Mouse (Mus musculus) liver, embryonic 14.5 days (tissue): ENCODE measurements around the gene Dtx4. TPM values are rescaled to one million over a fixed set of nuclear protein-coding genes. Genes with fewer than 3 reads are reported as not detected.

Experiments used
- ATAC-seq: fragments of 200-750 bp; cut with Nextera tagmentation; 2 replicates; pipeline ENCODE4 v1.8.0; 2017; ENCODE audit warnings: moderate number of reproducible peaks, mild to moderate bottlenecking, moderate library complexity; ENCODE audit not compliant: insufficient read depth
- DNase-seq, 3 experiments: peaks; one replicate each; pipeline ENCODE4 v3.0.0-alpha.2; 2012 to 2013; ENCODE audit warnings: low read depth in 3 of 3, low spot score in 3 of 3
- H3K27ac ChIP-seq: fragments of 300-500 bp; sonication (generic); 2 replicates; pipeline ENCODE4 v1.5.1; 2014; ENCODE audit warnings: moderate library complexity, mild to moderate bottlenecking, control low read depth, inconsistent platforms
- H3K27me3 ChIP-seq: fragments of 300-500 bp; sonication (generic); 2 replicates; pipeline ENCODE4 v1.6.1; 2014; ENCODE audit warnings: mild to moderate bottlenecking, low read length, moderate library complexity; ENCODE audit not compliant: control insufficient read depth, insufficient read depth
- H3K36me3 ChIP-seq: fragments of 300-500 bp; sonication (generic); replicated peaks from 2 replicates; pipeline ENCODE4 v1.6.1; 2014; ENCODE audit warnings: low read depth; ENCODE audit not compliant: control insufficient read depth, insufficient read depth
- H3K4me1 ChIP-seq, 2 experiments: fragments of 200-500 bp in 1 of 2; fragments of 300-500 bp in 1 of 2; sonication (generic) in 1 of 2; replicated peaks; 2 replicates each; pipeline ENCODE4 v1.6.1; 2012 to 2014; ENCODE audit warnings: antibody characterized with exemption in 1 of 2, inconsistent platforms in 1 of 2, low read length in 1 of 2; ENCODE audit not compliant: control insufficient read depth in 2 of 2, insufficient read depth in 2 of 2
- H3K4me2 ChIP-seq: fragments of 300-500 bp; sonication (generic); 2 replicates; pipeline ENCODE4 v1.6.1; 2014; ENCODE audit warnings: low read depth, mild to moderate bottlenecking, control low read depth, moderate library complexity
- H3K4me3 ChIP-seq, 2 experiments: fragments of 200-500 bp in 1 of 2; fragments of 300-500 bp in 1 of 2; sonication (generic) in 1 of 2; 2 replicates each; pipeline ENCODE4 v1.5.1; 2012 to 2014; ENCODE audit warnings: low read depth in 2 of 2, low read length in 2 of 2, mild to moderate bottlenecking in 2 of 2, control low read depth in 1 of 2, inconsistent platforms in 1 of 2, moderate library complexity in 1 of 2; ENCODE audit not compliant: insufficient read depth in 1 of 2
- H3K9ac ChIP-seq: fragments of 300-500 bp; sonication (generic); replicated peaks from 2 replicates; pipeline ENCODE4 v1.6.1; 2014; ENCODE audit warnings: mild to moderate bottlenecking, control low read depth, moderate library complexity
- H3K9me3 ChIP-seq: fragments of 300-500 bp; sonication (generic); 2 replicates; pipeline ENCODE4 v1.6.1; 2016; ENCODE audit warnings: low read length, mixed read lengths; ENCODE audit not compliant: control insufficient read depth
- CTCF ChIP-seq: IDR thresholded peaks from 2 replicates; pipeline ENCODE4 v1.5.1; 2016; ENCODE audit warnings: antibody characterized with exemption, low read depth, control low read depth
- EP300 ChIP-seq: IDR thresholded peaks from 2 replicates; pipeline ENCODE4 v1.6.1; 2016; ENCODE audit warnings: antibody characterized with exemption, low read depth
- WGBS: fragments of 180-500 bp; shearing (Covaris S2); extraction: QIAGEN DNeasy Blood & Tissue Kit; methylation state at CpG from one replicate; pipeline ENCODE4 v1.1.7; 2014; ENCODE audit not compliant: insufficient replicate concordance; 5-methylcytosine and 5-hydroxymethylcytosine counted together
- polyA plus RNA-seq, 2 experiments: library from polyadenylated mRNA; depleted of rRNA in 1 of 2; stranded (reverse) in 1 of 2; unstranded in 1 of 2; fragments of >200 nt; fragmentation: Nextera tagmentation in 1 of 2; extraction: Ambion mirVana in 1 of 2; gene quantifications; 2 replicates each; pipeline versions ENCODE4 v1.2.1 to v1.2.3; 2012 to 2014

Gene Dtx4
- polyA plus RNA-seq, 2 experiments: 1.5 to 1.6 TPM

- H3K4me2 ChIP-seq: no peak overlapping the region
- no peaks in the 10 kb centered on the region for H3K36me3 ChIP-seq
- no peaks in the 10 kb centered on the region for H3K27me3 ChIP-seq
- DNase-seq (no peak), ATAC-seq (no peak)
- H3K4me1 ChIP-seq: no peaks in the 10 kb centered on the region
- H3K27ac ChIP-seq: no peak overlapping the region
- 67% methylated on average over 1 of the region's 1 CpGs for WGBS
- H3K4me3 ChIP-seq: no peak overlapping the region
- TF ChIP-seq EP300: no peak
- no peak for TF ChIP-seq CTCF
- H3K9ac ChIP-seq: no peak overlapping the region
- H3K9me3 ChIP-seq: no peaks in the 10 kb centered on the region
Measured at GRCm38 (mm10) chr19:12421680-12422079, 79.6 kb downstream of the Dtx4 start.

DNA sequence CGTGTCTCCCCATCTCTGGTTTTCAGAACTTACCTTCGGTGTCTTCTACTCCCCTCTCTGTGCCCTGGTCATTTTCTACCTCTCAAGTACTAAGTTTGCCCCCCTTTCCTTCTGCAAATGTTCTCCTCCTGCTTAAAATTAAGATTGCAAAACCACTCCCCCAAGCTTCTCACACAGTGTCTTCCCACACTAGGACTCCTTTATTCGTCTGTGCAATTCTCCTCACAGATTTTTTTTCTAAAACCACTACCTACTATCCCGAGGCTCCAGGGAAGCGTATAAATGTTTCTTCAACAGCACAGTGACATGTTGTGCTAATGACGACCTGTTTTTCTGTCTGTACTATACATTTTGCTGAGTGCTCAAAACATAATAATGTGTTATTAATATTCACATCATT is 80.7 kb downstream of the Dtx4 start:
- no peak overlapping the region for H3K27ac ChIP-seq
- DNase-seq (no peak), ATAC-seq (no peak)
- no peak overlapping the region for H3K9ac ChIP-seq
- no peak overlapping the region for H3K4me2 ChIP-seq
- WGBS: 56% methylated on average over 6 of the region's 6 CpGs
- no peaks in the 10 kb centered on the region for H3K27me3 ChIP-seq
- H3K9me3 ChIP-seq: no peaks in the 10 kb centered on the region
- TF ChIP-seq CTCF: no peak
- no peak for TF ChIP-seq EP300
- H3K4me3 ChIP-seq: no peak overlapping the region
- no peaks in the 10 kb centered on the region for H3K4me1 ChIP-seq
- H3K36me3 ChIP-seq: no peaks in the 10 kb centered on the region

DNA sequence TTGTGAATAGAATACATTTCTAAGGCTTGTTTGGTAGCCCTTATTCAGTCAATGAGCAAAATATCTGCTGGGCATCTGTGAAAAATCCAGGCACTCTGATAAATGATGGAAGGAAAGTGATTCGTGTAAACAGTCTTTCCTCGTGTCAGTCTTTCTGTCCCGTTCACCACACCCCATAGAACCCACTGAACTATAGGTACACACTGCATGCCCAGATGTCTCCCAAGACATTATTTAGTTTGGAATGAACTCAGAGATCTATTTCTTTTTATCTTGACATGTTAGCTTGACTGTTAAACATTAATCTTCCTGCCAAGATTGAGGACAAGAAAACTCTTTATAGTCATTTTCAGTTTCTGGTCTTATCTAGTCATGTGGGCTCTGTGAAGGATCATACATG is 82.9 kb downstream of the Dtx4 start:
- no peaks in the 10 kb centered on the region for H3K9me3 ChIP-seq
- no peak overlapping the region for H3K9ac ChIP-seq
- DNase-seq (no peak), ATAC-seq (no peak)
- no peaks in the 10 kb centered on the region for H3K4me1 ChIP-seq
- no peak for TF ChIP-seq EP300
- no peak for TF ChIP-seq CTCF
- WGBS: 45% methylated on average over 3 of the region's 3 CpGs
- no peaks in the 10 kb centered on the region for H3K36me3 ChIP-seq
- no peak overlapping the region for H3K4me3 ChIP-seq
- no peak overlapping the region for H3K27ac ChIP-seq
- H3K27me3 ChIP-seq: no peaks in the 10 kb centered on the region
- H3K4me2 ChIP-seq: no peak overlapping the region

DNA sequence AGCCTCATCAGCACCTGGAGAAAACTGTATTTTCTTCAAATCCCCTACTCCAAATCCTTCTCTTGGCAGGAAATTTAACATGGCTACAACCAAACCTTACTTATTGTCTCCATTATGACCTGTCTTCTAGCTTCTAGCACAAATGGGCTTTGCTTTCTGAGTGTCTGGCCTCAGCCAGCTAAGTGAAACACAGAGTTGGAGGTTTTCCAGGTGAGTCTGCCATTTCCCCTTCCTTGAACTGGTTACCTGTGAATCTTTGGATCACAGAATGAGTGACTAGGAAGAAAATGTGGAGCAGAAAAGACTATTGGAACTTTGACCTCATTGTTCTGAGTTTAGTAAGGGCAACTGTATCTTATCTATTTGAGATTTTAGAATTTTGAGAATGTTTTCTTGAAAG is 83.9 kb downstream of the Dtx4 start, which contains the start of gene Olfr1441:
Gene Olfr1441, plus strand, starts transcription at position 73 of the 400 bp plus-strand sequence.
- H3K36me3 ChIP-seq: no peaks in the 10 kb centered on the region
- H3K27ac ChIP-seq: no peak within 1 kb of the TSS
- H3K4me2 ChIP-seq: no peak within 1 kb of the TSS
- no peaks in the 10 kb centered on the region for H3K9me3 ChIP-seq
- no peaks in the 10 kb centered on the region for H3K4me1 ChIP-seq
- H3K9ac ChIP-seq: no peak within 1 kb of the TSS
- TF ChIP-seq EP300: no peak
- TF ChIP-seq CTCF: no peak
- no peak within 1 kb of the TSS for H3K4me3 ChIP-seq
- DNase-seq (no peak), ATAC-seq (no peak)
- no peaks in the 10 kb centered on the region for H3K27me3 ChIP-seq

Other genes with a start within 250 kb of the Dtx4 start
- not detected in 2 replicates for gene Olfr235, start 240.4 kb downstream of the Dtx4 start, polyA plus RNA-seq (2012; rRNA removed)
- gene Olfr235, start 240.4 kb downstream of the Dtx4 start, polyA plus RNA-seq (2014; fragmentation: Nextera tagmentation; extraction: Ambion mirVana): not detected in 2 replicates
- not detected in 2 replicates for gene Olfr1434, start 221.6 kb downstream of the Dtx4 start, polyA plus RNA-seq (2012; rRNA removed)
- gene Olfr1434, start 221.6 kb downstream of the Dtx4 start, polyA plus RNA-seq (2014; fragmentation: Nextera tagmentation; extraction: Ambion mirVana): not detected in 2 replicates
- gene Olfr1436, start 202.3 kb downstream of the Dtx4 start, polyA plus RNA-seq (2012; rRNA removed): not detected in 2 replicates
- not detected in 2 replicates for gene Olfr1436, start 202.3 kb downstream of the Dtx4 start, polyA plus RNA-seq (2014; fragmentation: Nextera tagmentation; extraction: Ambion mirVana)
- not detected in 2 replicates for gene Olfr1437, start 176.4 kb downstream of the Dtx4 start, polyA plus RNA-seq (2012; rRNA removed)
- not detected in 2 replicates for gene Olfr1437, start 176.4 kb downstream of the Dtx4 start, polyA plus RNA-seq (2014; fragmentation: Nextera tagmentation; extraction: Ambion mirVana)
- gene Olfr1438-ps1, start 165.5 kb downstream of the Dtx4 start, polyA plus RNA-seq (2012; rRNA removed): not detected in 2 replicates
- not detected in 2 replicates for gene Olfr1438-ps1, start 165.5 kb downstream of the Dtx4 start, polyA plus RNA-seq (2014; fragmentation: Nextera tagmentation; extraction: Ambion mirVana)
- gene Olfr1440, start 114.2 kb downstream of the Dtx4 start, polyA plus RNA-seq (2012; rRNA removed): not detected in 2 replicates
- not detected in 2 replicates for gene Olfr1440, start 114.2 kb downstream of the Dtx4 start, polyA plus RNA-seq (2014; fragmentation: Nextera tagmentation; extraction: Ambion mirVana)
- not detected in 2 replicates for gene Olfr1441, start 84.0 kb downstream of the Dtx4 start, polyA plus RNA-seq (2012; rRNA removed)
- gene Olfr1441, start 84.0 kb downstream of the Dtx4 start, polyA plus RNA-seq (2014; fragmentation: Nextera tagmentation; extraction: Ambion mirVana): not detected in 2 replicates
- not detected in 2 replicates for gene Pfpl, start 73.5 kb downstream of the Dtx4 start, polyA plus RNA-seq (2012; rRNA removed)
- gene Pfpl, start 73.5 kb downstream of the Dtx4 start, polyA plus RNA-seq (2014; fragmentation: Nextera tagmentation; extraction: Ambion mirVana): not detected in 2 replicates
- gene Mpeg1, start 40.7 kb downstream of the Dtx4 start, polyA plus RNA-seq (2012; rRNA removed): 4.0 and 5.9 TPM in 2 replicates
- gene Mpeg1, start 40.7 kb downstream of the Dtx4 start, polyA plus RNA-seq (2014; fragmentation: Nextera tagmentation; extraction: Ambion mirVana): 1.8 and 2.0 TPM in 2 replicates
- 9.2 and 17.9 TPM in 2 replicates for gene Fam111a, start 44.3 kb upstream of the Dtx4 start, polyA plus RNA-seq (2012; rRNA removed)
- 30.3 and 31.5 TPM in 2 replicates for gene Fam111a, start 44.3 kb upstream of the Dtx4 start, polyA plus RNA-seq (2014; fragmentation: Nextera tagmentation; extraction: Ambion mirVana)
- 1.5 and 1.9 TPM in 2 replicates for gene Gm4952, start 98.5 kb upstream of the Dtx4 start, polyA plus RNA-seq (2012; rRNA removed)
- 4.2 and 4.3 TPM in 2 replicates for gene Gm4952, start 98.5 kb upstream of the Dtx4 start, polyA plus RNA-seq (2014; fragmentation: Nextera tagmentation; extraction: Ambion mirVana)
- 0.15 and 0.19 TPM in 2 replicates for gene Glyat, start 131.9 kb upstream of the Dtx4 start, polyA plus RNA-seq (2012; rRNA removed)
- gene Glyat, start 131.9 kb upstream of the Dtx4 start, polyA plus RNA-seq (2014; fragmentation: Nextera tagmentation; extraction: Ambion mirVana): 0.38 and 0.48 TPM in 2 replicates
- not detected in 2 replicates for gene Olfr1442, start 169.0 kb upstream of the Dtx4 start, polyA plus RNA-seq (2012; rRNA removed)
- gene Olfr1442, start 169.0 kb upstream of the Dtx4 start, polyA plus RNA-seq (2014; fragmentation: Nextera tagmentation; extraction: Ambion mirVana): not detected in 2 replicates
- not detected in 2 replicates for gene Olfr1443, start 176.7 kb upstream of the Dtx4 start, polyA plus RNA-seq (2012; rRNA removed)
- not detected in 2 replicates for gene Olfr1443, start 176.7 kb upstream of the Dtx4 start, polyA plus RNA-seq (2014; fragmentation: Nextera tagmentation; extraction: Ambion mirVana)
- gene Keg1, start 194.3 kb upstream of the Dtx4 start, polyA plus RNA-seq (2012; rRNA removed): 1.8 and 2.0 TPM in 2 replicates
- 2.7 and 4.6 TPM in 2 replicates for gene Keg1, start 194.3 kb upstream of the Dtx4 start, polyA plus RNA-seq (2014; fragmentation: Nextera tagmentation; extraction: Ambion mirVana)